Mouse (Mus musculus) stomach, embryonic 16.5 days (tissue): ENCODE results near the gene Clip2. TPM values are rescaled to one million over a fixed set of nuclear protein-coding genes. Genes with fewer than 3 reads are reported as not detected.

ENCODE experiments used
- ATAC-seq: fragments of 200-750 bp; cut with Nextera tagmentation; 2 replicates; pipeline ENCODE4 v1.8.0; 2017; ENCODE audit warnings: moderate number of reproducible peaks, moderate TSS enrichment; ENCODE audit not compliant: insufficient read depth, low FRiP score
- H3K27ac ChIP-seq: fragments of 300-500 bp; sonication (generic); 2 replicates; pipeline ENCODE4 v1.5.1; 2014; ENCODE audit warnings: low read length
- H3K27me3 ChIP-seq: fragments of 300-500 bp; sonication (generic); 2 replicates; pipeline ENCODE4 v1.6.1; 2014; ENCODE audit warnings: low read length, control low read depth, mixed read lengths; ENCODE audit not compliant: control insufficient read depth, insufficient read depth
- H3K36me3 ChIP-seq: fragments of 300-500 bp; sonication (generic); 2 replicates; pipeline ENCODE4 v1.6.1; 2014; ENCODE audit warnings: low read length; ENCODE audit not compliant: control insufficient read depth, insufficient read depth
- H3K4me1 ChIP-seq: fragments of 300-500 bp; sonication (generic); 2 replicates; pipeline ENCODE4 v1.6.1; 2014; ENCODE audit warnings: low read length, control low read depth, mixed read lengths; ENCODE audit not compliant: control insufficient read depth, insufficient read depth
- H3K4me2 ChIP-seq: fragments of 300-500 bp; sonication (generic); 2 replicates; pipeline ENCODE4 v1.6.1; 2014; ENCODE audit warnings: low read depth, low read length, mixed read lengths
- H3K4me3 ChIP-seq: fragments of 300-500 bp; sonication (generic); replicated peaks from 2 replicates; pipeline ENCODE4 v1.5.1; 2014; ENCODE audit warnings: mild to moderate bottlenecking, low read length
- H3K9ac ChIP-seq: fragments of 300-500 bp; sonication (generic); 2 replicates; pipeline ENCODE4 v1.6.1; 2014; ENCODE audit warnings: low read length
- H3K9me3 ChIP-seq: fragments of 300-500 bp; sonication (generic); replicated peaks from 2 replicates; pipeline ENCODE4 v1.6.1; 2016; ENCODE audit warnings: low read length, control low read depth; ENCODE audit not compliant: control insufficient read depth
- WGBS: fragments of 180-500 bp; shearing (Covaris S2); extraction: QIAGEN DNeasy Blood & Tissue Kit; methylation state at CpG from one replicate; pipeline ENCODE4 v1.1.7; 2014; 5-methylcytosine and 5-hydroxymethylcytosine counted together
- polyA plus RNA-seq: library from polyadenylated mRNA; unstranded; fragments of >200 nt; fragmentation: Nextera tagmentation; extraction: Ambion mirVana; gene quantifications from 2 replicates; pipeline ENCODE4 v1.2.1, GENCODE M21; 2015

Clip2 gene
- polyA plus RNA-seq, 1 experiment from 2014 or later, result 2.9 TPM

- Histone ChIP-seq H3K27ac (no peak overlapping the region), H3K9ac (no peak overlapping the region), H3K4me2 (no peak overlapping the region), H3K4me1 (no peaks in the 10 kb centered on the region), H3K4me3 (no peak overlapping the region), H3K9me3 (no peaks in the 10 kb centered on the region), H3K27me3 (no peaks in the 10 kb centered on the region), H3K36me3 (peaks cover 14% of the 10 kb centered on the region)
- peak; percentile 15; the same call in 1 of the 2 replicates for ATAC-seq
- 77% methylated on average over 9 of the region's 9 CpGs for WGBS
Measured at GRCm38 (mm10) chr5:134505810-134506292, 46.4 kb downstream of the Clip2 start.

GRCm38 (mm10) chr5:134502591-134502990, 49.6 kb downstream of the Clip2 start:
- Histone ChIP-seq H3K27me3 (no peaks in the 10 kb centered on the region), H3K36me3 (peaks cover 16% of the 10 kb centered on the region; the same call in 1 of the 2 replicates), H3K9ac (no peak overlapping the region), H3K27ac (no peak overlapping the region), H3K4me2 (no peak overlapping the region), H3K4me1 (no peaks in the 10 kb centered on the region), H3K9me3 (no peaks in the 10 kb centered on the region), H3K4me3 (no peak overlapping the region)
- 92% methylated on average over 18 of the region's 18 CpGs for WGBS
- no peak for ATAC-seq

- H3K27ac ChIP-seq, result no peak overlapping the region
- H3K9me3 ChIP-seq, result no peaks in the 10 kb centered on the region
- WGBS, result 84% methylated on average over 9 of the region's 9 CpGs
- ATAC-seq, result no peak
- H3K4me3 ChIP-seq, result no peak overlapping the region
- no peak overlapping the region for H3K9ac ChIP-seq
- H3K36me3 ChIP-seq, result peaks cover 19% of the 10 kb centered on the region
- no peak overlapping the region for H3K4me2 ChIP-seq
- H3K4me1 ChIP-seq, result no peaks in the 10 kb centered on the region
- H3K27me3 ChIP-seq, result no peaks in the 10 kb centered on the region
Measured at GRCm38 (mm10) chr5:134501453-134501852, 50.8 kb downstream of the Clip2 start.

- H3K27me3 ChIP-seq, result no peaks in the 10 kb centered on the region
- H3K9ac ChIP-seq, result no peak overlapping the region
- peaks cover 19% of the 10 kb centered on the region for H3K36me3 ChIP-seq
- 88% methylated on average over 3 of the region's 3 CpGs for WGBS
- no peaks in the 10 kb centered on the region for H3K9me3 ChIP-seq
- H3K4me1 ChIP-seq, result no peaks in the 10 kb centered on the region
- no peak overlapping the region for H3K4me3 ChIP-seq
- ATAC-seq, result no peak
- H3K27ac ChIP-seq, result no peak overlapping the region
- H3K4me2 ChIP-seq, result no peak overlapping the region
Measured at GRCm38 (mm10) chr5:134500681-134501080, 51.6 kb downstream of the Clip2 start.

GRCm38 (mm10) chr5:134500062-134500461, 52.2 kb downstream of the Clip2 start:
- Histone ChIP-seq H3K4me1 (no peaks in the 10 kb centered on the region), H3K27me3 (no peaks in the 10 kb centered on the region), H3K36me3 (peaks cover 20% of the 10 kb centered on the region), H3K27ac (no peak overlapping the region), H3K9me3 (no peaks in the 10 kb centered on the region), H3K4me2 (no peak overlapping the region), H3K9ac (no peak overlapping the region), H3K4me3 (no peak overlapping the region)
- WGBS, result 80% methylated on average over 4 of the region's 4 CpGs
- no peak for ATAC-seq

GRCm38 (mm10) chr5:134497026-134497425, 55.2 kb downstream of the Clip2 start:
- Histone ChIP-seq H3K36me3 (peaks cover 19% of the 10 kb centered on the region), H3K4me1 (peaks cover 2% of the 10 kb centered on the region; the same call in 1 of the 2 replicates), H3K9ac (no peak overlapping the region), H3K4me2 (no peak overlapping the region), H3K9me3 (no peaks in the 10 kb centered on the region), H3K4me3 (no peak overlapping the region), H3K27ac (no peak overlapping the region), H3K27me3 (no peaks in the 10 kb centered on the region)
- no peak for ATAC-seq
- 92% methylated on average over 5 of the region's 5 CpGs for WGBS

GRCm38 (mm10) chr5:134495796-134496195, 56.4 kb downstream of the Clip2 start:
- H3K27ac ChIP-seq, result no peak overlapping the region
- ATAC-seq, result no peak
- no peaks in the 10 kb centered on the region for H3K27me3 ChIP-seq
- no peaks in the 10 kb centered on the region for H3K9me3 ChIP-seq
- peaks cover 4% of the 10 kb centered on the region; the same call in 1 of the 2 replicates for H3K4me1 ChIP-seq
- 66% methylated on average over 4 of the region's 4 CpGs for WGBS
- no peak overlapping the region for H3K9ac ChIP-seq
- H3K4me2 ChIP-seq, result no peak overlapping the region
- H3K4me3 ChIP-seq, result no peak overlapping the region
- H3K36me3 ChIP-seq, result peaks cover 17% of the 10 kb centered on the region

GRCm38 (mm10) chr5:134494142-134494541, 58.1 kb downstream of the Clip2 start:
- WGBS, result 51% methylated on average over 11 of the region's 11 CpGs
- peaks cover 26% of the 10 kb centered on the region for H3K36me3 ChIP-seq
- peak; percentile 58; the same call in 1 of the 2 replicates for ATAC-seq

GRCm38 (mm10) chr5:134492956-134493355, 59.3 kb downstream of the Clip2 start:
- Histone ChIP-seq H3K27ac (no peak overlapping the region), H3K4me1 (peaks cover 4% of the 10 kb centered on the region; the same call in 1 of the 2 replicates), H3K9ac (no peak overlapping the region), H3K36me3 (peaks cover 26% of the 10 kb centered on the region), H3K4me2 (no peak overlapping the region), H3K27me3 (no peaks in the 10 kb centered on the region), H3K4me3 (no peak overlapping the region), H3K9me3 (no peaks in the 10 kb centered on the region)
- over 99% methylated on average over 4 of the region's 4 CpGs for WGBS
- no peak for ATAC-seq

More at GRCm38 (mm10) chr5:134494142-134494541, 58.1 kb downstream of the Clip2 start:
- no peaks in the 10 kb centered on the region for H3K9me3 ChIP-seq
- no peak overlapping the region for H3K9ac ChIP-seq
- H3K4me1 ChIP-seq, result peaks cover 4% of the 10 kb centered on the region; the same call in 1 of the 2 replicates
- H3K27ac ChIP-seq, result no peak overlapping the region
- no peak overlapping the region for H3K4me2 ChIP-seq
- no peak overlapping the region for H3K4me3 ChIP-seq
- H3K27me3 ChIP-seq, result no peaks in the 10 kb centered on the region
